Mouse (Mus musculus) limb, embryonic 14.5 days (tissue): ENCODE results near the gene Btbd11. TPM values are rescaled to one million over a fixed set of nuclear protein-coding genes. Genes with fewer than 3 reads are reported as not detected.

Experiments used
- ATAC-seq: fragments of 200-750 bp; cut with Nextera tagmentation; 2 replicates; pipeline ENCODE4 v1.8.0; 2017; ENCODE audit warnings: low read depth, moderate number of reproducible peaks, moderate TSS enrichment; ENCODE audit not compliant: low FRiP score
- DNase-seq: peaks from one replicate; pipeline ENCODE4 v3.0.0-alpha.2; 2015; ENCODE audit warnings: low spot score
- H3K27ac ChIP-seq: fragments of 300-500 bp; sonication (generic); replicated peaks from 2 replicates; pipeline ENCODE4 v1.5.1; 2014; ENCODE audit warnings: low read depth, mild to moderate bottlenecking, low read length, moderate library complexity, mixed read lengths
- H3K27me3 ChIP-seq: fragments of 300-500 bp; sonication (generic); 2 replicates; pipeline ENCODE4 v1.6.1; 2014; ENCODE audit warnings: low read length, mixed read lengths; ENCODE audit not compliant: control insufficient read depth, insufficient read depth
- H3K36me3 ChIP-seq: fragments of 300-500 bp; sonication (generic); 2 replicates; pipeline ENCODE4 v1.6.1; 2014; ENCODE audit warnings: mild to moderate bottlenecking, low read length, moderate library complexity, mixed read lengths; ENCODE audit not compliant: control insufficient read depth, insufficient read depth
- H3K4me1 ChIP-seq: fragments of 300-500 bp; sonication (generic); 2 replicates; pipeline ENCODE4 v1.6.1; 2014; ENCODE audit warnings: antibody characterized with exemption, low read length, mixed read lengths; ENCODE audit not compliant: control insufficient read depth, insufficient read depth
- H3K4me2 ChIP-seq: fragments of 300-500 bp; sonication (generic); replicated peaks from 2 replicates; pipeline ENCODE4 v1.6.1; 2014; ENCODE audit warnings: low read depth, mild to moderate bottlenecking, low read length, moderate library complexity; ENCODE audit not compliant: severe bottlenecking
- H3K4me3 ChIP-seq: fragments of 300-500 bp; sonication (generic); replicated peaks from 2 replicates; pipeline ENCODE4 v1.5.1; 2014; ENCODE audit warnings: low read length
- H3K9ac ChIP-seq: fragments of 300-500 bp; sonication (generic); 2 replicates; pipeline ENCODE4 v1.6.1; 2014; ENCODE audit warnings: mild to moderate bottlenecking, low read depth, low read length, moderate library complexity; ENCODE audit not compliant: severe bottlenecking
- H3K9me3 ChIP-seq: fragments of 300-500 bp; sonication (generic); 2 replicates; pipeline ENCODE4 v1.6.1; 2016; ENCODE audit warnings: low read length; ENCODE audit not compliant: control insufficient read depth
- POLR2A ChIP-seq: fragments of 200-500 bp; IDR thresholded peaks from 2 replicates; pipeline ENCODE4 v1.8.0; 2012; ENCODE audit warnings: inconsistent platforms, mild to moderate bottlenecking, moderate library complexity, borderline replicate concordance; ENCODE audit not compliant: insufficient read depth, insufficient read length; ENCODE audit errors: extremely low read depth
- WGBS: fragments of 180-500 bp; shearing (Covaris S2); extraction: QIAGEN DNeasy Blood & Tissue Kit; methylation state at CpG from one replicate; pipeline ENCODE4 v1.1.7; 2014; 5-methylcytosine and 5-hydroxymethylcytosine counted together
- polyA plus RNA-seq, 2 experiments: library from polyadenylated mRNA; depleted of rRNA in 1 of 2; stranded (reverse) in 1 of 2; unstranded in 1 of 2; fragments of >200 nt; fragmentation: Nextera tagmentation in 1 of 2; extraction: Ambion mirVana in 1 of 2; gene quantifications; 2 replicates each; pipeline versions ENCODE4 v1.2.1 to v1.2.3; 2012 to 2014

Btbd11 gene
- polyA plus RNA-seq (2012; rRNA removed) (10.2 and 13.8 TPM in 2 replicates), polyA plus RNA-seq (2014; fragmentation: Nextera tagmentation; extraction: Ambion mirVana) (11.6 and 12.7 TPM in 2 replicates)

- ATAC-seq (peak; percentile 95), DNase-seq (peak; percentile 95)
- Histone ChIP-seq H3K9ac (peak within 1 kb of the TSS; percentile 69), H3K4me3 (peak within 1 kb of the TSS; percentile 65), H3K4me2 (peak within 1 kb of the TSS; percentile 98), H3K4me1 (peaks cover 19% of the 10 kb centered on the region), H3K36me3 (no peaks in the 10 kb centered on the region), H3K27me3 (no peaks in the 10 kb centered on the region), H3K9me3 (no peaks in the 10 kb centered on the region), H3K27ac (peak within 1 kb of the TSS; percentile 73; the same call in 1 of the 2 replicates)
- peak; percentile 93; the same call in 1 of the 2 replicates for TF ChIP-seq POLR2A
- under 1% methylated on average over 41 of the region's 46 CpGs for WGBS
These were observed at the start of gene Btbd11 for GRCm38 (mm10) chr10:85386605-85387218. Gene Btbd11, plus strand, starts transcription at chr10:85386814.

- Histone ChIP-seq H3K4me1 (0 out of 2 replicates have a peak, but pooled peaks cover 5% of the 10 kb centered on the region), H3K27ac (no peak overlapping the region), H3K36me3 (no peaks in the 10 kb centered on the region), H3K9ac (no peak overlapping the region), H3K27me3 (no peaks in the 10 kb centered on the region), H3K4me2 (no peak overlapping the region), H3K9me3 (no peaks in the 10 kb centered on the region), H3K4me3 (no peak overlapping the region)
- ATAC-seq (no peak), DNase-seq (peak; percentile 6)
- no peak for TF ChIP-seq POLR2A
- WGBS = 46% methylated on average over 12 of the region's 12 CpGs
These were observed 47.9 kb upstream of the Btbd11 start for GRCm38 (mm10) chr10:85338733-85339132.

GRCm38 (mm10) chr10:85341867-85342266, 44.7 kb upstream of the Btbd11 start:
- ATAC-seq (no peak), DNase-seq (no peak)
- no peak overlapping the region for H3K4me3 ChIP-seq
- no peak overlapping the region for H3K9ac ChIP-seq
- no peak for TF ChIP-seq POLR2A
- H3K9me3 ChIP-seq = no peaks in the 10 kb centered on the region
- H3K4me1 ChIP-seq = 0 out of 2 replicates have a peak, but pooled peaks cover 5% of the 10 kb centered on the region
- H3K36me3 ChIP-seq = no peaks in the 10 kb centered on the region
- H3K27me3 ChIP-seq = no peaks in the 10 kb centered on the region
- WGBS = 76% methylated on average over 1 of the region's 1 CpGs
- H3K27ac ChIP-seq = no peak overlapping the region
- no peak overlapping the region for H3K4me2 ChIP-seq

GRCm38 (mm10) chr10:85347171-85347570, 39.4 kb upstream of the Btbd11 start:
- H3K4me2 ChIP-seq = no peak overlapping the region
- 81% methylated on average over 9 of the region's 9 CpGs for WGBS
- H3K9ac ChIP-seq = no peak overlapping the region
- no peaks in the 10 kb centered on the region for H3K4me1 ChIP-seq
- no peak for TF ChIP-seq POLR2A
- no peak for ATAC-seq
- H3K27ac ChIP-seq = no peak overlapping the region
- H3K4me3 ChIP-seq = no peak overlapping the region
- no peaks in the 10 kb centered on the region for H3K36me3 ChIP-seq
- H3K27me3 ChIP-seq = no peaks in the 10 kb centered on the region
- no peaks in the 10 kb centered on the region for H3K9me3 ChIP-seq
- no peak for DNase-seq

GRCm38 (mm10) chr10:85352505-85352904, 34.1 kb upstream of the Btbd11 start:
- DNase-seq (no peak), ATAC-seq (no peak)
- Histone ChIP-seq H3K4me2 (no peak overlapping the region), H3K36me3 (no peaks in the 10 kb centered on the region), H3K27me3 (no peaks in the 10 kb centered on the region), H3K9ac (no peak overlapping the region), H3K27ac (no peak overlapping the region), H3K9me3 (no peaks in the 10 kb centered on the region), H3K4me1 (no peaks in the 10 kb centered on the region), H3K4me3 (no peak overlapping the region)
- TF ChIP-seq POLR2A = no peak
- 88% methylated on average over 2 of the region's 2 CpGs for WGBS

- no peak for ATAC-seq
These were observed 32.3 kb upstream of the Btbd11 start for GRCm38 (mm10) chr10:85354270-85354669.

More at GRCm38 (mm10) chr10:85354270-85354669, 32.3 kb upstream of the Btbd11 start:
- Histone ChIP-seq H3K27me3 (no peaks in the 10 kb centered on the region), H3K4me3 (no peak overlapping the region), H3K4me1 (no peaks in the 10 kb centered on the region), H3K4me2 (no peak overlapping the region), H3K36me3 (no peaks in the 10 kb centered on the region), H3K9ac (no peak overlapping the region), H3K27ac (no peak overlapping the region), H3K9me3 (no peaks in the 10 kb centered on the region)
- DNase-seq = no peak
- WGBS = 89% methylated on average over 1 of the region's 1 CpGs
- no peak for TF ChIP-seq POLR2A
